Mouse (Mus musculus): ENCODE results near the gene Adcy10. TPM values are rescaled to one million over a fixed set of nuclear protein-coding genes. Genes with fewer than 3 reads are reported as not detected.

The Adcy10 gene
- polyA plus RNA-seq, 1 experiment from 2014 or later = 0.20 TPM

- H3K27ac ChIP-seq (ENCODE audit: low read depth) = no peak overlapping the region
- no peak overlapping the region for H3K4me3 ChIP-seq (ENCODE audit: low read depth, low read length)
- H3K9me3 ChIP-seq (ENCODE audit: control insufficient read depth, low read length) = no peaks in the 10 kb centered on the region
- H3K36me3 ChIP-seq (ENCODE audit: control insufficient read depth, insufficient read depth, low read length) = peaks cover 2% of the 10 kb centered on the region
- DNase-seq (ENCODE audit: low spot score) = no peak
- H3K4me1 ChIP-seq (replicated peaks; ENCODE audit: control insufficient read depth, insufficient read depth, low read length) = peaks cover 22% of the 10 kb centered on the region
- no peak for ATAC-seq (replicated peaks; ENCODE audit: low FRiP score, low TSS enrichment, low read depth)
- H3K27me3 ChIP-seq (replicated peaks; ENCODE audit: control insufficient read depth, insufficient read depth, low read length) = no peaks in the 10 kb centered on the region
- WGBS = 97% methylated on average over 1 of the region's 1 CpGs
- no peak overlapping the region for H3K9ac ChIP-seq (ENCODE audit: low read length)
- no peak overlapping the region for H3K4me2 ChIP-seq (ENCODE audit: low read length)
Measured at GRCm38 (mm10) chr1:165586366-165586765, 101.4 kb downstream of the Adcy10 start.

GRCm38 (mm10) chr1:165587845-165588244 lies 102.9 kb downstream of the Adcy10 start:
- H3K36me3 ChIP-seq (ENCODE audit: control insufficient read depth, insufficient read depth, low read length) = peaks cover 17% of the 10 kb centered on the region
- H3K4me3 ChIP-seq (ENCODE audit: low read depth, low read length) = no peak overlapping the region
- no peak for DNase-seq (ENCODE audit: low spot score)
- peaks cover 22% of the 10 kb centered on the region for H3K4me1 ChIP-seq (replicated peaks; ENCODE audit: control insufficient read depth, insufficient read depth, low read length)
- no peak for ATAC-seq (replicated peaks; ENCODE audit: low FRiP score, low TSS enrichment, low read depth)
- H3K27ac ChIP-seq (ENCODE audit: low read depth) = no peak overlapping the region; the same call in 1 of the 2 replicates
- H3K4me2 ChIP-seq (ENCODE audit: low read length) = no peak overlapping the region
- 21% methylated on average over 8 of the region's 8 CpGs for WGBS
- H3K9ac ChIP-seq (ENCODE audit: low read length) = no peak overlapping the region
- no peaks in the 10 kb centered on the region for H3K9me3 ChIP-seq (ENCODE audit: control insufficient read depth, low read length)
- H3K27me3 ChIP-seq (replicated peaks; ENCODE audit: control insufficient read depth, insufficient read depth, low read length) = no peaks in the 10 kb centered on the region

GRCm38 (mm10) chr1:165589280-165590048 lies 104.5 kb downstream of the Adcy10 start:
- no peak for ATAC-seq (replicated peaks; ENCODE audit: low FRiP score, low TSS enrichment, low read depth)
- Histone ChIP-seq H3K9ac (ENCODE audit: low read length) (no peak overlapping the region), H3K4me1 (replicated peaks; ENCODE audit: control insufficient read depth, insufficient read depth, low read length) (peaks cover 22% of the 10 kb centered on the region), H3K4me2 (ENCODE audit: low read length) (no peak overlapping the region), H3K27me3 (replicated peaks; ENCODE audit: control insufficient read depth, insufficient read depth, low read length) (no peaks in the 10 kb centered on the region), H3K9me3 (ENCODE audit: control insufficient read depth, low read length) (no peaks in the 10 kb centered on the region), H3K36me3 (ENCODE audit: control insufficient read depth, insufficient read depth, low read length) (peaks cover 26% of the 10 kb centered on the region), H3K4me3 (ENCODE audit: low read depth, low read length) (no peak overlapping the region), H3K27ac (ENCODE audit: low read depth) (peak overlapping the region; percentile 69; the same call in 1 of the 2 replicates)
- 26% methylated on average over 10 of the region's 10 CpGs for WGBS
- DNase-seq (ENCODE audit: low spot score) = no peak

GRCm38 (mm10) chr1:165590760-165591159 lies 105.8 kb downstream of the Adcy10 start:
- H3K4me2 ChIP-seq (ENCODE audit: low read length) = no peak overlapping the region
- H3K36me3 ChIP-seq (ENCODE audit: control insufficient read depth, insufficient read depth, low read length) = peaks cover 32% of the 10 kb centered on the region
- no peak for DNase-seq (ENCODE audit: low spot score)
- ATAC-seq (replicated peaks; ENCODE audit: low FRiP score, low TSS enrichment, low read depth) = no peak
- H3K9ac ChIP-seq (ENCODE audit: low read length) = no peak overlapping the region
- no peak overlapping the region for H3K27ac ChIP-seq (ENCODE audit: low read depth)
- WGBS = 70% methylated on average over 8 of the region's 8 CpGs
- H3K4me3 ChIP-seq (ENCODE audit: low read depth, low read length) = no peak overlapping the region
- no peaks in the 10 kb centered on the region for H3K9me3 ChIP-seq (ENCODE audit: control insufficient read depth, low read length)
- no peaks in the 10 kb centered on the region for H3K27me3 ChIP-seq (replicated peaks; ENCODE audit: control insufficient read depth, insufficient read depth, low read length)
- H3K4me1 ChIP-seq (replicated peaks; ENCODE audit: control insufficient read depth, insufficient read depth, low read length) = peaks cover 20% of the 10 kb centered on the region

- Histone ChIP-seq H3K9me3 (ENCODE audit: control insufficient read depth, low read length) (no peaks in the 10 kb centered on the region), H3K9ac (ENCODE audit: low read length) (no peak overlapping the region), H3K4me3 (ENCODE audit: low read depth, low read length) (no peak overlapping the region), H3K27ac (ENCODE audit: low read depth) (no peak overlapping the region), H3K4me1 (replicated peaks; ENCODE audit: control insufficient read depth, insufficient read depth, low read length) (peaks cover 18% of the 10 kb centered on the region), H3K36me3 (ENCODE audit: control insufficient read depth, insufficient read depth, low read length) (peaks cover 39% of the 10 kb centered on the region), H3K4me2 (ENCODE audit: low read length) (no peak overlapping the region), H3K27me3 (replicated peaks; ENCODE audit: control insufficient read depth, insufficient read depth, low read length) (no peaks in the 10 kb centered on the region)
- no peak for ATAC-seq (replicated peaks; ENCODE audit: low FRiP score, low TSS enrichment, low read depth)
- 84% methylated on average over 14 of the region's 14 CpGs for WGBS
- no peak for DNase-seq (ENCODE audit: low spot score)
Measured at GRCm38 (mm10) chr1:165592295-165593082, 107.5 kb downstream of the Adcy10 start.

- no peaks in the 10 kb centered on the region; the same call in 1 of the 2 replicates for H3K4me1 ChIP-seq (replicated peaks; ENCODE audit: control insufficient read depth, insufficient read depth, low read length)
- H3K36me3 ChIP-seq (ENCODE audit: control insufficient read depth, insufficient read depth, low read length) = peaks cover 58% of the 10 kb centered on the region
- no peak overlapping the region for H3K27ac ChIP-seq (ENCODE audit: low read depth)
- no peaks in the 10 kb centered on the region for H3K27me3 ChIP-seq (replicated peaks; ENCODE audit: control insufficient read depth, insufficient read depth, low read length)
- no peak overlapping the region for H3K4me2 ChIP-seq (ENCODE audit: low read length)
- H3K9me3 ChIP-seq (ENCODE audit: control insufficient read depth, low read length) = no peaks in the 10 kb centered on the region
- WGBS = 71% methylated on average over 15 of the region's 15 CpGs
- no peak for ATAC-seq (replicated peaks; ENCODE audit: low FRiP score, low TSS enrichment, low read depth)
- no peak overlapping the region for H3K9ac ChIP-seq (ENCODE audit: low read length)
- no peak for DNase-seq (ENCODE audit: low spot score)
- no peak overlapping the region for H3K4me3 ChIP-seq (ENCODE audit: low read depth, low read length)
Measured at GRCm38 (mm10) chr1:165594699-165595421, 109.9 kb downstream of the Adcy10 start.

GRCm38 (mm10) chr1:165601775-165602280 lies 116.8 kb downstream of the Adcy10 start:
- 81% methylated on average over 10 of the region's 10 CpGs for WGBS
- ATAC-seq (replicated peaks; ENCODE audit: low FRiP score, low TSS enrichment, low read depth) = no peak
- Histone ChIP-seq H3K4me2 (ENCODE audit: low read length) (no peak overlapping the region), H3K4me3 (ENCODE audit: low read depth, low read length) (no peak overlapping the region), H3K27me3 (replicated peaks; ENCODE audit: control insufficient read depth, insufficient read depth, low read length) (no peaks in the 10 kb centered on the region), H3K9me3 (ENCODE audit: control insufficient read depth, low read length) (no peaks in the 10 kb centered on the region), H3K36me3 (ENCODE audit: control insufficient read depth, insufficient read depth, low read length) (peaks cover 76% of the 10 kb centered on the region), H3K27ac (ENCODE audit: low read depth) (no peak overlapping the region), H3K9ac (ENCODE audit: low read length) (no peak overlapping the region), H3K4me1 (replicated peaks; ENCODE audit: control insufficient read depth, insufficient read depth, low read length) (no peaks in the 10 kb centered on the region)
- DNase-seq (ENCODE audit: low spot score) = no peak

- Histone ChIP-seq H3K27ac (ENCODE audit: low read depth) (no peak overlapping the region), H3K4me1 (replicated peaks; ENCODE audit: control insufficient read depth, insufficient read depth, low read length) (no peaks in the 10 kb centered on the region), H3K9me3 (ENCODE audit: control insufficient read depth, low read length) (no peaks in the 10 kb centered on the region), H3K36me3 (ENCODE audit: control insufficient read depth, insufficient read depth, low read length) (peaks cover 81% of the 10 kb centered on the region), H3K9ac (ENCODE audit: low read length) (no peak overlapping the region), H3K4me2 (ENCODE audit: low read length) (no peak overlapping the region), H3K4me3 (ENCODE audit: low read depth, low read length) (no peak overlapping the region), H3K27me3 (replicated peaks; ENCODE audit: control insufficient read depth, insufficient read depth, low read length) (no peaks in the 10 kb centered on the region)
- DNase-seq (ENCODE audit: low spot score) (no peak), ATAC-seq (replicated peaks; ENCODE audit: low FRiP score, low TSS enrichment, low read depth) (no peak)
- 88% methylated on average over 14 of the region's 14 CpGs for WGBS
Measured at GRCm38 (mm10) chr1:165603218-165603617, 118.2 kb downstream of the Adcy10 start.

Measured in intestine, embryonic 14.5 days (tissue).